Mouse (Mus musculus) lung, postnatal 0 days (tissue): ENCODE results near the gene Bag5.

Experiments
- CTCF ChIP-seq: IDR thresholded peaks from 2 replicates; pipeline ENCODE4 v1.5.1; 2016; ENCODE audit warnings: antibody characterized with exemption, mild to moderate bottlenecking
- EP300 ChIP-seq: IDR thresholded peaks from 2 replicates; pipeline ENCODE4 v1.6.1; 2016; ENCODE audit warnings: antibody characterized with exemption, mild to moderate bottlenecking, control low read depth

DNA sequence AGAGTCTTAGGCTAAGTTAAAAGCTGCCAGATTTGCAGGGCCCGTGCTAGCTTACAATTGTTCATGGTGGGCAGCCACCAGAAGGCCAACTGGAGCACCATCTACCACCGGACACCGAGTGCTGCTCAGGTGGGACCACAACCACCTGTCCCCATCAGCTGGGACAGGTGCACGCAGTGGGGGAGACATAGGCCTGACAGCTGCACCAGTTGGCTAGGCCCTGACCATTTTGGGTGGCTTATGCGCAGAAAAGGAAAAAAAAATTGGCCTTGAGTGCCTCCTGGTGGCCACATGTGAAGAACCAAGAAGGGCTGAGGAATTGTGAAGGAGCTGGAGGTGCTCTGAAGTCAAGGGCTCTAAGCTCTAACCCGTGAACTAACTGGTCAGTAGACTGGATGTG, 16.8 kb downstream of the Bag5 start:
- TF ChIP-seq CTCF (peak; percentile 89), EP300 (no peak)
